9 mouse cellular contexts compared by ENCODE assay signal in the genomic region with DNA sequence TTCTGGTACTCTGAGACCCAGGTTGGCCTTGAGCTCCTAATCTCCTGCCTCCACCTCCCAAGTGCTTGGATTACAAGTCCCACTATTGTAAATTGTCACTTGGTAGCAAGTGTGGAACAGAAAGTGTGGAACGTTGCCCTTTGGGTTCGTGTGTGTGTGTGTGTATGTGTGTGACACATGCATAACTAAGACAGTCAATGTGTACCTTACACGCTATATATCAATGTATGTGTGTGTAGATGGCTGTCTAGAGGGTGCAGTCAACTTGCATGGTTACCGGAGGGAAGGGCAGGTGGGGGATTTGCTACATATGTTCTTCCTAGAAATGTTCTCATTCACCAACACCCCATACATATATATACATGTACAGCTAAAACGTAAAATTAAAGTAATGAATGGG. TPM values are rescaled to one million over a fixed set of nuclear protein-coding genes. Genes with fewer than 3 reads are reported as not detected.
A peak's percentile ranks its signal among the peaks of the same experiment; 100 is the strongest.
DNase-seq lines count a peak whose midpoint lies in the region; ATAC-seq and TF ChIP-seq lines count a peak whose summit lies in the region.
"Had no signal": no experiment of that assay in that cellular context is flagged by ENCODE, and none has a peak within 500 bp of the region (broad histone marks: within the 10 kb centered on the region; RNA-seq: fewer than 3 reads in every experiment).

No protein-coding gene starts in this region.

- H3K4me1 ChIP-seq in kidney, adult 2 months (ENCODE audit: control insufficient read depth, insufficient read depth, low read length), result no peaks in the 10 kb centered on the region
- peaks cover 8% of the 10 kb centered on the region for H3K4me1 ChIP-seq in embryonic facial prominence, embryonic 12.5 days
- H3K4me1 ChIP-seq in hindbrain, embryonic 15.5 days (replicated peaks), result peaks cover 14% of the 10 kb centered on the region
- H3K4me1 ChIP-seq in midbrain, embryonic 13.5 days (replicated peaks), result peaks cover 26% of the 10 kb centered on the region

- H3K27me3 ChIP-seq in kidney, adult 2 months (replicated peaks; ENCODE audit: control insufficient read depth, insufficient read depth, low read length), result 0 out of 2 replicates have a peak, but pooled peaks cover 4% of the 10 kb centered on the region
- no peaks in the 10 kb centered on the region for H3K27me3 ChIP-seq in embryonic facial prominence, embryonic 12.5 days
- H3K27me3 ChIP-seq in hindbrain, embryonic 15.5 days, result no peaks in the 10 kb centered on the region
- no peaks in the 10 kb centered on the region for H3K27me3 ChIP-seq in midbrain, embryonic 13.5 days

- no peak overlapping the region for H3K27ac ChIP-seq in kidney, adult 2 months (ENCODE audit: insufficient read depth, low read depth, low read length)
- H3K27ac ChIP-seq in embryonic facial prominence, embryonic 12.5 days, result no peak overlapping the region
- no peak overlapping the region for H3K27ac ChIP-seq in hindbrain, embryonic 15.5 days (replicated peaks)
- no peak overlapping the region for H3K27ac ChIP-seq in midbrain, embryonic 13.5 days

- H3K9ac ChIP-seq in embryonic facial prominence, embryonic 12.5 days, result no peak overlapping the region
- H3K9ac ChIP-seq in hindbrain, embryonic 15.5 days, result no peak overlapping the region
- H3K9ac ChIP-seq in midbrain, embryonic 13.5 days (replicated peaks), result no peak overlapping the region

- 0 out of 2 replicates have a peak, but pooled peaks cover 6% of the 10 kb centered on the region for H3K9me3 ChIP-seq in embryonic facial prominence, embryonic 12.5 days
- no peaks in the 10 kb centered on the region for H3K9me3 ChIP-seq in hindbrain, embryonic 15.5 days
- H3K9me3 ChIP-seq in midbrain, embryonic 13.5 days, result peaks cover 4% of the 10 kb centered on the region; the same call in 1 of the 2 replicates

- no peak for ATAC-seq in embryonic facial prominence, embryonic 12.5 days (ENCODE audit: insufficient number of reproducible peaks, insufficient read depth, low FRiP score, low TSS enrichment)
- ATAC-seq in hindbrain, embryonic 15.5 days (ENCODE audit: low FRiP score, low read depth), result no peak; the same call in 1 of the 2 replicates
- ATAC-seq in midbrain, embryonic 13.5 days, result peak; percentile 46

- TF ChIP-seq CTCF in kidney, adult 2 months (conservative IDR thresholded peaks at IDR 0.05; ENCODE audit: insufficient read depth, insufficient read length, low read depth, low read length), result no peak

- no peaks in the 10 kb centered on the region for H3K36me3 ChIP-seq in kidney, adult 2 months (ENCODE audit: control insufficient read depth, insufficient read depth, low read length)
- H3K36me3 ChIP-seq in embryonic facial prominence, embryonic 12.5 days, result no peaks in the 10 kb centered on the region
- peaks cover 4% of the 10 kb centered on the region; the same call in 1 of the 2 replicates for H3K36me3 ChIP-seq in hindbrain, embryonic 15.5 days
- peaks cover 4% of the 10 kb centered on the region for H3K36me3 ChIP-seq in midbrain, embryonic 13.5 days

- WGBS in kidney, adult 2 months, result 72% methylated on average over 5 of the region's 5 CpGs
- 65% methylated on average over 5 of the region's 5 CpGs for WGBS in embryonic facial prominence, embryonic 12.5 days
- WGBS in hindbrain, embryonic 15.5 days, result 68% methylated on average over 5 of the region's 5 CpGs
- WGBS in midbrain, embryonic 13.5 days, result 74% methylated on average over 5 of the region's 5 CpGs

- TF ChIP-seq POLR2A in kidney, adult 2 months (IDR thresholded peaks at IDR 0.05; ENCODE audit: low read depth, low read length), result no peak

- no peak for DNase-seq in kidney, adult 2 months
- DNase-seq in kidney, postnatal 4 days, result no peak
- DNase-seq in MN1 (ENCODE audit: low spot score), result no peak
- DNase-seq in frontal cortex, postnatal 10 days (ENCODE audit: low spot score in 2 of 2), result no peak
- no peak for DNase-seq in urinary bladder, postnatal 36 days (ENCODE audit: low spot score in 2 of 2)

- peak overlapping the region; percentile 87 for H3K4me2 ChIP-seq in embryonic facial prominence, embryonic 12.5 days (replicated peaks)
- peak overlapping the region; percentile 79 for H3K4me2 ChIP-seq in hindbrain, embryonic 15.5 days
- H3K4me2 ChIP-seq in midbrain, embryonic 13.5 days (replicated peaks), result peak overlapping the region; percentile 80

- peak overlapping the region; percentile 63; the same call in 1 of the 2 replicates for H3K4me3 ChIP-seq in kidney, adult 2 months (ENCODE audit: insufficient read depth, low read depth, low read length)
- H3K4me3 ChIP-seq in embryonic facial prominence, embryonic 12.5 days, result peak overlapping the region; percentile 66
- peak overlapping the region; percentile 63 for H3K4me3 ChIP-seq in hindbrain, embryonic 15.5 days
- peak overlapping the region; percentile 64 for H3K4me3 ChIP-seq in midbrain, embryonic 13.5 days (replicated peaks)
- H3K4me3 ChIP-seq: myocyte had no signal

RNA-seq across cellular contexts. Expression of a gene that starts 0.4 kb away (rescaled TPM):
- polyA plus RNA-seq in kidney, adult 2 months (2012; rRNA removed), result 0.77 and 0.83 TPM in 2 replicates
- polyA plus RNA-seq in embryonic facial prominence, embryonic 12.5 days (2016; fragmentation: Nextera tagmentation; extraction: Ambion mirVana), result 6.2 TPM in 2 replicates
- 6.7 and 6.9 TPM in 2 replicates for polyA plus RNA-seq in hindbrain, embryonic 15.5 days (2015; fragmentation: Nextera tagmentation; extraction: Ambion mirVana)
- polyA plus RNA-seq in midbrain, embryonic 13.5 days (2015; fragmentation: Nextera tagmentation; extraction: Ambion mirVana), result 6.2 and 6.4 TPM in 2 replicates

RNA-seq across cellular contexts. Expression of a gene that starts 12.2 kb away (rescaled TPM):
- polyA plus RNA-seq in kidney, adult 2 months (2012; rRNA removed), result 0.83 and 1.1 TPM in 2 replicates
- 0.12 and 0.20 TPM in 2 replicates for polyA plus RNA-seq in embryonic facial prominence, embryonic 12.5 days (2016; fragmentation: Nextera tagmentation; extraction: Ambion mirVana)
- polyA plus RNA-seq in hindbrain, embryonic 15.5 days (2015; fragmentation: Nextera tagmentation; extraction: Ambion mirVana), result 0.12 and 0.14 TPM in 2 replicates
- 0.22 and 0.28 TPM in 2 replicates for polyA plus RNA-seq in midbrain, embryonic 13.5 days (2015; fragmentation: Nextera tagmentation; extraction: Ambion mirVana)
- polyA plus RNA-seq: myocyte had no signal

RNA-seq across cellular contexts. Expression of a gene that starts 51.8 kb away (rescaled TPM):
- 75.9 and 82.6 TPM in 2 replicates for polyA plus RNA-seq in kidney, adult 2 months (2012; rRNA removed)
- polyA plus RNA-seq in embryonic facial prominence, embryonic 12.5 days (2016; fragmentation: Nextera tagmentation; extraction: Ambion mirVana), result 87.2 and 90.4 TPM in 2 replicates
- 100 and 101 TPM in 2 replicates for polyA plus RNA-seq in hindbrain, embryonic 15.5 days (2015; fragmentation: Nextera tagmentation; extraction: Ambion mirVana)
- 98.8 and 110 TPM in 2 replicates for polyA plus RNA-seq in midbrain, embryonic 13.5 days (2015; fragmentation: Nextera tagmentation; extraction: Ambion mirVana)
